19 mouse cellular contexts compared by ENCODE assay signal in the genomic region with DNA sequence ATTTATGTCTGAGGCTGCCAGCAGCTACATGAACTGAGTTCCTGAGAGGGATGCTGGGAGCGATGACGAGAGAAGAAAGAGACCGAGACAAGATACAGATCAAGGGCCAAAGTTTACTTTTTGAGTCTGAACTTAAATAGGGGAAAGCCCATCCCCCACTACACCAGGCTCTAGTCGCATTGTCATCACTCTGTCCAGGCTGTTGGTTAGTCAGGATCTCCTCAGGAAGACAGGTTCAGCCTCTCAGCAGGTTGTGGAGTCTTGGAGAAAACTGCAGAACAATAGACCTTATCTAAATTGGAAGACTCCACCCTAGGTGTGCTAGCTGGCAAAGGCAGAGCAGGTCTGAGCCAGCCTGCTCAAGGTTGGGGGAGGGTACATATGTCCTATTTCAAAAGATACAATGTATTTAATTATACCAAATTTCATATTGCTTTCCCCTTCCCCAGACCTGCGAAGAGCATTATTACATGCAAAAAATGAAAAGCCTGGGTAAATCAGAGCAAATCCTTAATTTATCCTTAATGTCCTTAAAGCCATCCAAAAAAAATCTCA. TPM values are rescaled to one million over a fixed set of nuclear protein-coding genes. Genes with fewer than 3 reads are reported as not detected.
DNase-seq lines count a peak whose midpoint lies in the region; ATAC-seq and TF ChIP-seq lines count a peak whose summit lies in the region.
"Had no signal": no experiment of that assay in that cellular context is flagged by ENCODE, and none has a peak within 500 bp of the region (broad histone marks: within the 10 kb centered on the region; RNA-seq: fewer than 3 reads in every experiment).

No protein-coding gene starts in this region.

- in situ Hi-C loops in ES-E14 (cut with MboI; ENCODE audit: low sequenced_read_pairs in 2 of 2, unreplicated experiment in 2 of 2): no loop called here

- no peaks in the 10 kb centered on the region for H3K9me3 ChIP-seq in midbrain, embryonic 15.5 days
- H3K9me3 ChIP-seq in midbrain, embryonic 14.5 days (ENCODE audit: control insufficient read depth, low read length): no peaks in the 10 kb centered on the region
- H3K9me3 ChIP-seq in ES-Bruce4 (replicated peaks; ENCODE audit: control insufficient read depth, insufficient read depth, low read length, poor library complexity, severe bottlenecking) (peaks cover 7% of the 10 kb centered on the region; the same call in 1 of the 2 replicates), ES-E14 (ENCODE audit: control insufficient read depth, insufficient read depth, low read depth, low read length) (no peaks in the 10 kb centered on the region)
- H3K9me3 ChIP-seq in hindbrain, embryonic 12.5 days (replicated peaks): no peaks in the 10 kb centered on the region
- H3K9me3 ChIP-seq: embryonic facial prominence, embryonic 13.5 days; heart, embryonic 10.5 days; hindbrain, embryonic 10.5 days had no signal

- no peak overlapping the region for H3K4me3 ChIP-seq in midbrain, embryonic 15.5 days
- no peak overlapping the region for H3K4me3 ChIP-seq in midbrain, embryonic 14.5 days (replicated peaks; ENCODE audit: low read depth, low read length)
- H3K4me3 ChIP-seq in ES-Bruce4 (ENCODE audit: low read depth, low read length): no peak overlapping the region
- H3K4me3 ChIP-seq in ES-E14 (ENCODE audit: insufficient read depth in 1 of 2, low read depth in 1 of 2, low read length in 2 of 2, poor library complexity in 1 of 2, severe bottlenecking in 1 of 2): peak overlapping the region; percentile 1 to 13; a peak in 1 of 4 replicates
- no peak overlapping the region for H3K4me3 ChIP-seq in hindbrain, embryonic 12.5 days
- H3K4me3 ChIP-seq: embryonic facial prominence, embryonic 13.5 days; gastrocnemius, adult 2 months; heart, embryonic 10.5 days; hindbrain, embryonic 10.5 days had no signal

- no peak overlapping the region for H3K4me2 ChIP-seq in midbrain, embryonic 15.5 days
- H3K4me2 ChIP-seq in midbrain, embryonic 14.5 days (ENCODE audit: low read length): no peak overlapping the region
- no peak overlapping the region for H3K4me2 ChIP-seq in hindbrain, embryonic 12.5 days (replicated peaks)
- H3K4me2 ChIP-seq: embryonic facial prominence, embryonic 13.5 days had no signal

- 0 out of 2 replicates have a peak, but pooled peaks have one; percentile 33 for ATAC-seq in midbrain, embryonic 15.5 days (replicated peaks)
- no peak for ATAC-seq in midbrain, embryonic 14.5 days (ENCODE audit: low FRiP score, low TSS enrichment)
- ATAC-seq in hindbrain, embryonic 12.5 days (ENCODE audit: low FRiP score): no peak
- ATAC-seq: forebrain, embryonic 14.5 days; hindbrain, embryonic 16.5 days; inflammation-experienced regulatory T-cells, adult 6 months; intestine, postnatal 0 days had no signal

- peak; percentile 97 for TF ChIP-seq EP300 in ES-Bruce4 (IDR thresholded peaks at IDR 0.05; ENCODE audit: insufficient read depth, low read depth, low read length)

- H3K36me3 ChIP-seq in midbrain, embryonic 15.5 days (replicated peaks): no peaks in the 10 kb centered on the region
- no peaks in the 10 kb centered on the region for H3K36me3 ChIP-seq in midbrain, embryonic 14.5 days (ENCODE audit: control insufficient read depth, insufficient read depth, low read length)
- no peaks in the 10 kb centered on the region for H3K36me3 ChIP-seq in ES-Bruce4 (ENCODE audit: control insufficient read depth, insufficient read depth, low read length, poor library complexity, severe bottlenecking)
- H3K36me3 ChIP-seq in ES-E14 (ENCODE audit: control insufficient read depth, insufficient read depth, low read length, poor library complexity, severe bottlenecking): no peaks in the 10 kb centered on the region; the same call in 1 of the 2 replicates
- no peaks in the 10 kb centered on the region for H3K36me3 ChIP-seq in hindbrain, embryonic 12.5 days
- H3K36me3 ChIP-seq: embryonic facial prominence, embryonic 13.5 days; heart, embryonic 10.5 days; hindbrain, embryonic 10.5 days had no signal

- no peak for DNase-seq in midbrain, embryonic 14.5 days
- peak; percentile 71 for DNase-seq in ES-E14 (ENCODE audit: low read depth, low spot score)
- no peak for DNase-seq in thymus, adult 18-20 months
- DNase-seq: adrenal gland, postnatal 14 days; cerebellum, adult 18-20 months; cerebellum, adult 9-11 months; cerebellum, postnatal 36 days; gastrocnemius, adult 2 months; gastrocnemius, postnatal 25 days had no signal

- no peak for TF ChIP-seq CTCF in ES-Bruce4 (IDR thresholded peaks at IDR 0.05; ENCODE audit: low read depth, low read length)

- no peaks in the 10 kb centered on the region for H3K27me3 ChIP-seq in midbrain, embryonic 15.5 days (replicated peaks)
- H3K27me3 ChIP-seq in midbrain, embryonic 14.5 days (ENCODE audit: control insufficient read depth, insufficient read depth, low read length): no peaks in the 10 kb centered on the region
- H3K27me3 ChIP-seq in ES-Bruce4 (ENCODE audit: control insufficient read depth, insufficient read depth, low read length, poor library complexity, severe bottlenecking): no peaks in the 10 kb centered on the region
- H3K27me3 ChIP-seq in hindbrain, embryonic 12.5 days: no peaks in the 10 kb centered on the region
- H3K27me3 ChIP-seq: embryonic facial prominence, embryonic 13.5 days had no signal

- no peaks in the 10 kb centered on the region for H3K4me1 ChIP-seq in midbrain, embryonic 15.5 days
- no peaks in the 10 kb centered on the region for H3K4me1 ChIP-seq in midbrain, embryonic 14.5 days (ENCODE audit: control insufficient read depth, insufficient read depth, low read length)
- H3K4me1 ChIP-seq in ES-Bruce4 (ENCODE audit: control insufficient read depth, insufficient read depth, low read length): no peaks in the 10 kb centered on the region
- H3K4me1 ChIP-seq in ES-E14 (ENCODE audit: control insufficient read depth in 2 of 2, insufficient read depth in 2 of 2, low read length in 2 of 2, poor library complexity in 1 of 2): peaks cover 8 to 22% of the 10 kb centered on the region in 2 experiments
- H3K4me1 ChIP-seq in hindbrain, embryonic 12.5 days: no peaks in the 10 kb centered on the region

- TF ChIP-seq POLR2A in ES-Bruce4 (IDR thresholded peaks at IDR 0.05; ENCODE audit: insufficient read depth, low read length): no peak

- H3K9ac ChIP-seq in midbrain, embryonic 15.5 days: no peak overlapping the region
- H3K9ac ChIP-seq in midbrain, embryonic 14.5 days (replicated peaks; ENCODE audit: low read length): no peak overlapping the region
- H3K9ac ChIP-seq in ES-Bruce4 (ENCODE audit: low read depth, poor library complexity, severe bottlenecking): peak overlapping the region; percentile 29; the same call in 1 of the 2 replicates
- peak overlapping the region; percentile 2; the same call in 1 of the 2 replicates for H3K9ac ChIP-seq in ES-E14 (ENCODE audit: insufficient read depth, low read depth, low read length, poor library complexity, severe bottlenecking)
- no peak overlapping the region for H3K9ac ChIP-seq in hindbrain, embryonic 12.5 days
- H3K9ac ChIP-seq: embryonic facial prominence, embryonic 13.5 days had no signal

- 42% methylated on average over 5 of the region's 5 CpGs for WGBS in midbrain, embryonic 15.5 days
- 34% methylated on average over 5 of the region's 5 CpGs for WGBS in midbrain, embryonic 14.5 days
- WGBS in hindbrain, embryonic 12.5 days: 40% methylated on average over 5 of the region's 5 CpGs

- no peak overlapping the region for H3K27ac ChIP-seq in midbrain, embryonic 15.5 days
- H3K27ac ChIP-seq in midbrain, embryonic 14.5 days (replicated peaks; ENCODE audit: low read depth, low read length): no peak overlapping the region
- H3K27ac ChIP-seq in ES-Bruce4 (ENCODE audit: insufficient read depth, low read length) (peak overlapping the region; percentile 97), ES-E14 (ENCODE audit: insufficient read depth, low read depth, low read length, poor library complexity, severe bottlenecking) (peak overlapping the region; percentile 91)
- no peak overlapping the region for H3K27ac ChIP-seq in hindbrain, embryonic 12.5 days
- H3K27ac ChIP-seq: embryonic facial prominence, embryonic 13.5 days; gastrocnemius, adult 2 months; heart, embryonic 10.5 days; hindbrain, embryonic 10.5 days had no signal

TF ChIP-seq in ES-E14, 5 proteins besides CTCF, POLR2A, EP300 and RAD21:
- TF ChIP-seq MAFK (IDR thresholded peaks at IDR 0.05; ENCODE audit: insufficient read depth, low read depth, low read length) (no peak), CHD2 (IDR thresholded peaks at IDR 0.05; ENCODE audit: low read depth, low read length) (peak; percentile 39; the same call in 1 of the 2 replicates)

RNA-seq across cellular contexts. Expression of a gene that starts 22.7 kb away (rescaled TPM):
- polyA plus RNA-seq in midbrain, embryonic 15.5 days (2015; fragmentation: Nextera tagmentation; extraction: Ambion mirVana): 7.5 and 7.6 TPM in 2 replicates
- 3.0 and 9.4 TPM in 2 replicates for polyA plus RNA-seq in midbrain, embryonic 14.5 days (2014; fragmentation: Nextera tagmentation; extraction: Ambion mirVana)
- 51.4 and 59.1 TPM in 2 replicates for polyA plus RNA-seq in ES-Bruce4 (2011; ENCODE audit: insufficient read depth, insufficient read length, low read depth, missing spikeins)
- 118 and 165 TPM in 2 replicates for total RNA-seq in ES-E14 (2012; rRNA removed)
- 26.8 and 29.6 TPM in 2 replicates for polyA plus RNA-seq in hindbrain, embryonic 12.5 days (2016; fragmentation: Nextera tagmentation; extraction: Ambion mirVana)

RNA-seq across cellular contexts. Expression of a gene that starts 51.8 kb away (rescaled TPM):
- polyA plus RNA-seq in midbrain, embryonic 15.5 days (2015; fragmentation: Nextera tagmentation; extraction: Ambion mirVana): 127 and 138 TPM in 2 replicates
- 99.8 and 106 TPM in 2 replicates for polyA plus RNA-seq in midbrain, embryonic 14.5 days (2014; fragmentation: Nextera tagmentation; extraction: Ambion mirVana)
- polyA plus RNA-seq in ES-Bruce4 (2011; ENCODE audit: insufficient read depth, insufficient read length, low read depth, missing spikeins): 35.3 and 36.8 TPM in 2 replicates
- total RNA-seq in ES-E14 (2012; rRNA removed): 14.0 and 20.9 TPM in 2 replicates
- 129 and 140 TPM in 2 replicates for polyA plus RNA-seq in hindbrain, embryonic 12.5 days (2016; fragmentation: Nextera tagmentation; extraction: Ambion mirVana)

Comparison
In these comparisons a context has a peak if more than half of its experiments do, and no peak if none do; other contexts are left out.
1. H3K27ac ChIP-seq: peak in ES-Bruce4 (single experiment) and ES-E14 (single experiment); none in midbrain, embryonic 15.5 days (single experiment), midbrain, embryonic 14.5 days (single experiment) and hindbrain, embryonic 12.5 days (single experiment).
2. H3K4me3 ChIP-seq: peak in ES-E14 (2 of 2); none in midbrain, embryonic 15.5 days (single experiment), midbrain, embryonic 14.5 days (single experiment), ES-Bruce4 (single experiment) and hindbrain, embryonic 12.5 days (single experiment).
3. H3K9ac ChIP-seq: peak in ES-Bruce4 (single experiment) and ES-E14 (single experiment); none in midbrain, embryonic 15.5 days (single experiment), midbrain, embryonic 14.5 days (single experiment) and hindbrain, embryonic 12.5 days (single experiment).